Mouse (Mus musculus): ENCODE data around the gene Olfr111. TPM values are rescaled to one million over a fixed set of nuclear protein-coding genes. Genes with fewer than 3 reads are reported as not detected.
"Not testable (repeated sequence)": the region's sequence is repeated elsewhere in the genome, so short reads cannot be mapped to it uniquely, and the experiment has no call there.

Gene Olfr111
- not detected for total RNA-seq (2021)

GRCm38 (mm10) chr17:37507730-37508129 lies at the start of gene Olfr111:
Gene Olfr111 (plus strand): TSS chr17:37508030.
- no peak for DNase-seq

GRCm38 (mm10) chr17:37458616-37459015 lies 49.2 kb upstream of the Olfr111 start, which contains the start of gene Olfr109:
Gene Olfr109 (plus strand): TSS chr17:37458916.
- DNase-seq, result no peak

GRCm38 (mm10) chr17:37483452-37483851 lies 24.4 kb upstream of the Olfr111 start, which contains the start of gene H2-M2:
Gene H2-M2 (minus strand): TSS chr17:37483552.
- DNase-seq, result no peak

GRCm38 (mm10) chr17:37491930-37492518 lies 15.8 kb upstream of the Olfr111 start, which contains the start of gene Olfr110:
Gene Olfr110 (plus strand): TSS chr17:37492468.
- DNase-seq, result no peak

GRCm38 (mm10) chr17:37524612-37525011 lies 16.8 kb downstream of the Olfr111 start:
- DNase-seq, result not testable (repeated sequence)

- not testable (repeated sequence) for DNase-seq
These were observed 17.6 kb downstream of the Olfr111 start for GRCm38 (mm10) chr17:37525427-37525826.

- DNase-seq, result no peak
These were observed 27.3 kb downstream of the Olfr111 start for GRCm38 (mm10) chr17:37535173-37535572.

GRCm38 (mm10) chr17:37538416-37538815 lies 30.6 kb downstream of the Olfr111 start:
- DNase-seq, result not testable (repeated sequence)

- DNase-seq, result no peak
These were observed 33.8 kb downstream of the Olfr111 start for GRCm38 (mm10) chr17:37541454-37542119.

- no peak for DNase-seq
These were observed 36.1 kb downstream of the Olfr111 start for GRCm38 (mm10) chr17:37543800-37544435.

- no peak for DNase-seq
These were observed 51.2 kb downstream of the Olfr111 start for GRCm38 (mm10) chr17:37558913-37559615.

- no peak for DNase-seq
These were observed 61.5 kb downstream of the Olfr111 start, which contains the start of gene Olfr112 for GRCm38 (mm10) chr17:37569351-37569750. Gene Olfr112 (minus strand): TSS chr17:37569451.

GRCm38 (mm10) chr17:37577563-37577962 lies 69.7 kb downstream of the Olfr111 start, which contains the start of gene Olfr113:
Gene Olfr113 (minus strand): TSS chr17:37577663.
- no peak for DNase-seq

Other genes starting within 250 kb of the Olfr111 start
- gene Olfr98, start 244.3 kb upstream of the Olfr111 start, total RNA-seq (2021), result not detected
- gene H2-M3, start 237.8 kb upstream of the Olfr111 start, total RNA-seq (2021), result 1 to 10 TPM; 1.5 to 2.0 TPM
- gene Olfr99, start 224.6 kb upstream of the Olfr111 start, total RNA-seq (2021), result not detected
- not detected for gene Olfr101, start 203.7 kb upstream of the Olfr111 start, total RNA-seq (2021)
- not detected for gene Olfr102, start 191.0 kb upstream of the Olfr111 start, total RNA-seq (2021)
- gene Olfr103, start 168.3 kb upstream of the Olfr111 start, total RNA-seq (2021), result not detected
- not detected for gene Olfr104-ps, start 148.4 kb upstream of the Olfr111 start, total RNA-seq (2021)
- gene Olfr105-ps, start 129.0 kb upstream of the Olfr111 start, total RNA-seq (2021), result not detected
- gene Olfr106-ps, start 117.6 kb upstream of the Olfr111 start, total RNA-seq (2021), result not detected
- gene Olfr107, start 108.8 kb upstream of the Olfr111 start, total RNA-seq (2021), result not detected
- gene Olfr108, start 62.5 kb upstream of the Olfr111 start, total RNA-seq (2021), result not detected
- not detected for gene Olfr109, start 49.1 kb upstream of the Olfr111 start, total RNA-seq (2021)
- not detected for gene H2-M2, start 24.5 kb upstream of the Olfr111 start, total RNA-seq (2021)
- not detected for gene Olfr110, start 15.6 kb upstream of the Olfr111 start, total RNA-seq (2021)
- gene Olfr112, start 61.4 kb downstream of the Olfr111 start, total RNA-seq (2021), result not detected
- not detected for gene Olfr113, start 69.6 kb downstream of the Olfr111 start, total RNA-seq (2021)
- not detected for gene Olfr114, start 84.7 kb downstream of the Olfr111 start, total RNA-seq (2021)
- gene Olfr115, start 119.1 kb downstream of the Olfr111 start, total RNA-seq (2021), result not detected
- gene Olfr116, start 119.2 kb downstream of the Olfr111 start, total RNA-seq (2021), result not detected
- not detected for gene Olfr117, start 155.8 kb downstream of the Olfr111 start, total RNA-seq (2021)
- not detected for gene Olfr118, start 159.0 kb downstream of the Olfr111 start, total RNA-seq (2021)
- not detected for gene Olfr119, start 188.5 kb downstream of the Olfr111 start, total RNA-seq (2021)
- not detected for gene Olfr120, start 213.8 kb downstream of the Olfr111 start, total RNA-seq (2021)
- gene Olfr121, start 240.8 kb downstream of the Olfr111 start, total RNA-seq (2021), result not detected

All from heart, postnatal 4 days (tissue).